Mouse (Mus musculus): ENCODE data around the gene Oxtr. TPM values are rescaled to one million over a fixed set of nuclear protein-coding genes. Genes with fewer than 3 reads are reported as not detected.

Oxtr gene
- polyA plus RNA-seq, 1 experiment from 2014 or later = 0.85 TPM

Other genes with a start within 250 kb of the Oxtr start
- gene Lmcd1, start 216.2 kb downstream of the Oxtr start, polyA plus RNA-seq (2016; fragmentation: Nextera tagmentation; extraction: Ambion mirVana) = 16.3 and 18.1 TPM in 2 replicates
- 0.55 and 0.87 TPM in 2 replicates for gene Ssu2, start 101.9 kb downstream of the Oxtr start, polyA plus RNA-seq (2016; fragmentation: Nextera tagmentation; extraction: Ambion mirVana)
- 1.0 TPM in 2 replicates for gene Cav3, start 30.4 kb downstream of the Oxtr start, polyA plus RNA-seq (2016; fragmentation: Nextera tagmentation; extraction: Ambion mirVana)
- gene Rad18, start 206.7 kb upstream of the Oxtr start, polyA plus RNA-seq (2016; fragmentation: Nextera tagmentation; extraction: Ambion mirVana) = 26.2 and 27.7 TPM in 2 replicates

Data from neural tube, embryonic 12.5 days (tissue).